Mouse (Mus musculus) ZHBTc4 (cell line): ENCODE results near the gene Natd1.

Experiments used
- DNase-seq: peaks from one replicate; pipeline ENCODE4 v3.0.0-alpha.2; 2011; ENCODE audit warnings: low read depth, low spot score

Gene Natd1

GRCm38 (mm10) chr11:60931869-60932481 lies 17.4 kb upstream of the Natd1 start, which contains the start of gene Map2k3:
Map2k3 (plus strand) TSS chr11:60932033.
- DNase-seq = peak; percentile 97

DNA sequence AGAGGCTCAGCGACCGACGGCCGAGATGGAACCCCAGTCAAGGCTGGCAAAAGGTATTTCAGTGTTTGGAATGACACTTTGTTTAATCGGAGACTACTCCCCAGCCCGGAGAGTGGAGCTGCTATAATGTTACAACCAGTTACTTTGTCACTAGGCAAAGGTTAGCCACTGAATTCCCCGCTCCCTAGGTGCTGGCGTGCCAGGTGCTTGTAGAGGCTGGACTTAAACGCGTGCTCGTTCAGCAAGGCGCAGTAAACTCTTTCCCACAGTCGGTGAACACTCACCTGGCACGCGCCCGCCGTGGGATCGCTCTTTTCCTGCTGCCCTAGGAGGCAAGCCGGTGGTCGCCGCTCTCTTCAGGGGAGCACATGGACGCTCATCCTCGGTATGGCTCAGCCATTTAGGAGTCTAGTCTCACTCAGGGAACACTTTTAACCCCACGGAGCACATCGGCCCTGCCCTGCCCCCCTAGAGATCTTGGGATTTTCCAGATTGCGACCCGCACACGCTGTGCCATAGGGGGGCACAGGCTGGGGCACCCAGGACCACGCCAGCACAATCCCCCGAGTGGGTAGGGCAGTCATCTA lies 16.8 kb upstream of the Natd1 start:
- DNase-seq = no peak

DNA sequence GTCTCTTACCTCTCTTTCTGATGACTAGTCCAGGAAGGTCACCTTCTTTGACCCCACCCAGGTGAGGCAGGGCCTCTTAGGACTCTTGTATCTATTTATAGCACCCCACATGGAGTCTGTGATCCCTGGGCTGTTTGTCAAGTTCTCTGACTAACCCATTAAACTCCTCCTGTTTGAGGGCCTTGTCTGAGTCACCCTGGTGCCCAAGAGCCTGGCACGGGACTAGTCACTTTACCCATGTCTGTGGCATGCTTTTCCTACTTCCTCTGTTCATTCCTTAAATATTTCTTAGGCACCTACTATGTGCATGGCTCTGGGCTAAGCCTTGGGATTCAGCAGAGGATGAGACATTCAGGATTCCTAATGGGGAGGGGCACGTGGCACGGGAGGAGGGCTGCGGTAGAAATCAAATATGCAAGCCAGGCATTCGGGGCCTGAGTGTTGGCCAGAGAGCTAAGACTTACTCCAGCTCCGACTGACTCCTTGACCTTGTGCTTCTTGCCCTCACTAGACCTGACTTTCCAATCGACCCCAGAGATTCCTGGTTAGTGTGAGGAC lies 16.3 kb upstream of the Natd1 start:
- peak; percentile 55 for DNase-seq

GRCm38 (mm10) chr11:60927264-60927663 lies 12.7 kb upstream of the Natd1 start:
- peak; percentile 97 for DNase-seq

DNA sequence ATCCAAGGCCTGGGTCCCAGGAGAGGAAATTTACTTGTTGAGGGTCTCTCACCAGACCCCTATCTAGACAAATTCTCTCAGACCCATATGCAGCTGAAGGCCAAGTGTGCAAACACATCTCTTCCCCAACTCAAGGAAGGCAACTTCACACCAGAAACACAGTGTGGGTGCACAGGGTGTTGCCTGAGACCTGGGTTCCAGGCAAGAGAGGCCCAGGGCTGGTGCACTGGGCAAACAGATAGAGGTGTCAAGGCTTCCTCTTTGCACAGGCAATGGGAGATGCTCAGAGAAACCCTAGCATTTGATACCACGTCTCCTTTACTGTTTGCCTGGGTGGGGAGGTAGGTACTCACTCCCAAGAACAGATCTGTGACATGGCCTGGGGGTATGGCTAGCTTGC lies 10.4 kb upstream of the Natd1 start:
- DNase-seq = no peak

GRCm38 (mm10) chr11:60924498-60924897 lies 9.9 kb upstream of the Natd1 start:
- DNase-seq = peak; percentile 86

GRCm38 (mm10) chr11:60922964-60923363 lies 8.4 kb upstream of the Natd1 start:
- DNase-seq = peak; percentile 93

DNA sequence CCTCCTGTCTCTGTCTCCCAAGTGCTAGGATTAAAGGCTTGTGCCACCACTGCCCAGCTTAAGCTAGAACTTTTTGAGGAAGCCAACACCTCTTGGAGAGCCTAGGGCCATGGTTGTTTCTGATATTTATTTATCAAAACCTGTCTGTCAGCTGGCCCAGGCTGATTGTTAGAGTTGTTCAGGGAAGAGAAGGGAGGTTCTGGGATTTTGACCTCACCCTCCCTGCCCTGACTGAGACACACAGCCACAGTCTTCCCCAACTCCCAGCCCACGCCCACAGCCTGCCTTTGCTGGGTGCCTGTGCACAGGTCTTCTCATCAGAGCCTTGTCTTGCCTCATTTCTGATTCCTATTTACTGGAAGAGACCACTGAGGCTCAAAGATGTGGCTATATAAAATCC lies 7.6 kb upstream of the Natd1 start:
- peak; percentile 66 for DNase-seq

GRCm38 (mm10) chr11:60920021-60920420 lies 5.5 kb upstream of the Natd1 start:
- no peak for DNase-seq

DNA sequence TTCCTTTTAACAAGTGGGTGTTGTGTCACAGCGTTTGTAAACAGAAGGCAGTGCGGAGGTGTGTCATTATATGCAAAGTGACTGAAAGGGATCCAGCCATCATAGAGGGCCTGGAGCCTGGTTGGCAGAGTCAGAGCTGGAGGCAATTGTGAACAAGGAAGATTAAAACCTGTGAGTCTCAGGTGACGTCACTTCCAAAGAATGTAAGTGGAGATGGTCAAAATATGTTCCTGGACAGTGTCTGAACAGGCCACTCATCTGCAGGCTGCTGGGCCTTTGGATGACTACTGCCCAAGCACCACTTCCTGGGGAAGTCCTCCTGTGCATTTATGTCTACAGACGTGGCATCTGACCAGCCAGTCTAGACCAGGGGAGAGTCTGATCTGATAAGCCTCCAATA lies 651 bp upstream of the Natd1 start:
- no peak for DNase-seq

DNA sequence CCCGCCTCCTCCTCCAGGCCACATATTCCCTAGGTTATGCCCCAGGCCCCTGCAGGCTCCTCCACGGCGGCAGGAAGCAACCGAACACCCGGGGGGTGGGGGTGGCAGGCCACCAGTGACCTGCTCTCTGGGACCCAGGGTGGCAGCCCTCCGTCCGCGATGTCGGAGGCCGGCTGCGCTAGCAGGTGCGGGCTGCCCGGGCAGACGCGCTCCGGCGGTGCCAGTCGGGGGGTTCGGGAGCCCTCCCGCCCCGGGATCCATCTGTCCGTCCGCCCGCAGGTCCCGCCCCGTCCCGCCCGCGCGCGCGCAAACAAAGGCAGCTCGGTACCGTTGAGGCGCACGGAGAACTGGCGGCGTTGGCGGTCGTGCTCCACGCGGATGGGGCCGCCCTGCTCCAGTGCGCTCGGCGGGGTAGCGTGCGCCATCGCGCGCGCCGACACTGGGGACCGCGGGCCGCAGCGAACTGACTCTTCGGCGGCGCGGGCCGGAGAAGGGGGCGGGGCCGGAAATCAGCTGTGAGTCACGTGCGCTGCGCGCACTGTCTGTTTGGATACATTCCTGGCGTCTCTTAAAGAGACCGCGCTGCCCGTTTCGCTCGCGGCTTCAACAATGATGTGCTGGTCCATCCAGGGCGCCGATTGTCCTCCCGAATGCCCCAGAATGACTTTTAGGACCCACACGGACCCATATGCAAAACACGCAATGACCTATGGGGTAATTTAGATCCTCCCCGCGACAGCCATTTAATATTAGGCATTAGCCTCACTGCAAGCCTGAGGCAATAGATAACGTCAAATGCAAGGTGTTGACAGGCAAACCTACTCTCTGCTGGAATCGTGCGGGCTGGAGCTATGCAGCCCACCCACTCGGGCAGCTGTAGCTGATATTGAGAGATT lies 1.0 kb downstream of the Natd1 start:
- DNase-seq = peak; percentile 96

DNA sequence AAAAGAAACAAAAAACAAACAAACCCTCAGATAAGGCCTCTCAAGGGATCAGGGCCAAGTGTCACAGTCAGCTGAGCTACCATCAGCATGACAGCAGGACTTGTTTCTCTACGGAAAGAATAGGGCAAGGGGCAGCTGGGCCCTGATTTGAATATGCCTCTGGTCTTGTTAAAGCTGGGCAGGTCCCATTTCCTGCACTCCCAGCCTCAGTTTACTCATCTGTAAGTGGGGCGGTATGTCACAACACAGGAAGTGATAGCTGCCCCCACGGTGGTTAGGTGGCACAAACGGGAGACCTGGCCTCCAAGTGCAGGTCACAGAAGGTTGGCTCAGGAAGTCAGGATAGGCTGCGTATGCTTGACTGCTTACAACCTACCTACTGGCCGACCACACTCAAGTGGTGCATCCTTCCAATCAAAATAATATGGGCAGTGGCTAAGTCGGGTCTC lies 2.0 kb downstream of the Natd1 start:
- no peak for DNase-seq

GRCm38 (mm10) chr11:60909626-60910025 lies 4.9 kb downstream of the Natd1 start:
- DNase-seq = no peak

DNA sequence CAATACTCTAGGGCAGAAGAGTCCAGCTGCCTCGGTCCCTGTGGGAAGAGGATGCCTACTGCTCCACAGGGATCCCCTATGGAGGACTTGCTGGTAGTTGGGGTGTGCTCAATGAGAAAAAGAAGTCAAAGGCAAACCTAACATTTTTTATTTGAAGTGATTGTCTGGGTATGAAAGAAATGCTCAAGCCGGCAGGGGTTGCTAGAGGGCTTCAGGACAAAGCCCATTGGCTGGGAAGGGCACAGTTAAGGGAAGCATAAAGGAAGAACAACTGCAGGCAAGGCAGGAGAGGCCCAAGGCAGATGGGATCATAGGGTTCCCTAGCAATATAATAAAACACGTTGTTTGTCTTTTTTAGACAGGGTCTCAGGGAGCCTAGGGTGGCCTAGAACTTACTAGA lies 6.5 kb downstream of the Natd1 start:
- peak; percentile 44 for DNase-seq

GRCm38 (mm10) chr11:60906449-60906848 lies 8.1 kb downstream of the Natd1 start:
- no peak for DNase-seq

DNA sequence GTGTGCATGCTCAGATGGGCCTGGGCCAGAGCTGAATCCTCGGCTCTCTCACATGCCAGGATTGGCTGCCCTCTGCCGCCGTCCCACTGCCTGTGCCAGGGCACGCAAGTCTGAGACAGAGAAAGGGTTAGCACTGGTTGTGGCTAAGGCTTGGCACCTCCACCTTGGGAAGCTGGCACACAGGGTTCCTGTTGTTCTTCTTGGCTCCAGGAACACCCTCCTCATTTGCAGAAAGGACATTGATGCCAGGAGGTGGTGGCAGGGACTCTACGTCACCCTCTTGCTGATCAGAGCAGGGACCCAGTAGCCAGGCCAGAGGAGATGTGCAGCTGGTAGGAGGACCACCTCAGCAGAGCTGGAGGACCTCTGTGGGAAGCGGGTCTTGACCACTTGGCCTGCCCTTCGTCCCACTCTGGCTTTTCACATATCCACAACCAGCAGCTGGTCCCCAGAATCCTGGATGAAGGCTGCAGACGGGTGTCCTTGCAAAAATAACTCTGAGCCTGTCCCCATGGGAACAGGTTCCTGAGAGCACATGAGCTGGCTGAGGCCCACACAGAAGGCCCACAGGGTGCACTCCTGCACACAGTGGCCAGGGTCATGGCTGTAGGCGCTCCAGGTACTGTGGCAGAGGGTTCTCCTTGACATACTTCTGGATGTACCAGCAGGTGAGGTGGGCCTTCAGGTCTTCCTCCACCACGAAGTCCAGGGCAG lies 9.0 kb downstream of the Natd1 start:
- DNase-seq = no peak

- DNase-seq = no peak
Measured at GRCm38 (mm10) chr11:60903661-60904061, 10.9 kb downstream of the Natd1 start.

- DNase-seq = no peak
Measured at GRCm38 (mm10) chr11:60902486-60902885, 12.1 kb downstream of the Natd1 start.

GRCm38 (mm10) chr11:60902001-60902400 lies 12.5 kb downstream of the Natd1 start:
- no peak for DNase-seq

DNA sequence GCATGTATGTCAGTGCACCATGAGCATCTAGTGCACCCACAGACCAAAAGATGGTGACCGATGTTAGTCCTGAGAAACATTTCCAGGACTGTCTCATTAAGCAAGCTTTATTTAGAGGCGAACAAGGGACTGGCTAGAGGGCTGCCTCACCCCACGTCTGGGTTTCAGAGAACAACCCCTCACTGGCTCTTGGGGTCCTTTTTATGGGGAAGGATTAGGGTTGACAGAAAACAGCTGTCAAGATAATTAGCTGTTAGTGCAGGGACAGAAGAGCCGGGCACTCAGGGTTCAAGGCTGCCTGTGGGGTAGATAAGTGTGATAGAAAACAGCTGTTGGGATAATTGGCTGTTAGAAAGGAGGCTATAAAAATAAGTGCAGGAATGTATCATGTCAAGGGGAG lies 18.6 kb downstream of the Natd1 start:
- DNase-seq = no peak

- no peak for DNase-seq
Measured at GRCm38 (mm10) chr11:60890744-60891143, 23.8 kb downstream of the Natd1 start.

DNA sequence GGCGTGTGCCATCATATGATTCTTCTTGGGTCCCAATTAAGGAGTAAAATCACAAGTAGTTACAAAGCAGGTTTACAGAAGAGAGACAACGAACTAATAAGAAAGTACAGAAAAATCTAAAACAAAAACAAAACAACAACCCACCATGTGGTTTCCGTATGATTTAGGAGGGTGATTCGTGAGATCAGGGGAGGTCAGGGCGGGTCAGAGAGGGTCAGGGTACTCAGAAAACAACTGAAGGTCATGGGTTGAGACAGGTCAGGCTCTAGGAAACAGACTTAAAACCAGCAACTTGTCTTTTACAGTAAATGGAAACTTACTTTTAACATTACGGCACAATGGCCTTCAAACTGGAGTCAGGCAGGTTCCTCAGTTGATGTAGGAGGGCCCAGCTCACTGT lies 24.3 kb downstream of the Natd1 start:
- DNase-seq = no peak
